Mouse (Mus musculus) spleen, postnatal 14 days (tissue): Measurements from ENCODE around the gene Hip1r.
"Not testable (repeated sequence)": the region's sequence is repeated elsewhere in the genome, so short reads cannot be mapped to it uniquely, and the experiment has no call there.

Experiments used
- DNase-seq, 2 experiments: peaks; one replicate each; pipeline ENCODE4 v3.0.0; 2021 to 2022; ENCODE audit warnings: low spot score in 2 of 2

Gene Hip1r

DNA sequence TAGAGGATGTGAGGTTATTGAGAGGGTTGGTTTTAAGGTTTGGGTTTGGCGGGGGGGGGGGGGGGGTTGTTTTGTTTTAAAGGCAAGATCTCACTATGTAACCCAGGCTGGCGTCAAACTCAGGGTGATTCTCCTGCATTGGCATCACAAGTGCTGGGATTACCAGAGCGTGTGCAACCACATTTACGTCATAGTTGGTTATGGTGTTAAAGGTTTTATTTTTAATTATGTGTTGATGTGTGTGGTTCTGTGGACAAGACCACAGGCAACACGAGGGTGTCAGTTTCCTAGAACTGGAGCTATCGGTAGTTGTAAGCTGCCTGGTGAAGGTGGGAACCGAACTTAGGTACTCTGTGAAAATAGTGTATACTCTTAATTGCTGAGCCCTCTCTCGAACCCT, 62.4 kb downstream of the Hip1r start:
- DNase-seq: no peak

- DNase-seq: no peak
Measured at GRCm38 (mm10) chr5:124036341-124036740, 62.9 kb downstream of the Hip1r start.

DNA sequence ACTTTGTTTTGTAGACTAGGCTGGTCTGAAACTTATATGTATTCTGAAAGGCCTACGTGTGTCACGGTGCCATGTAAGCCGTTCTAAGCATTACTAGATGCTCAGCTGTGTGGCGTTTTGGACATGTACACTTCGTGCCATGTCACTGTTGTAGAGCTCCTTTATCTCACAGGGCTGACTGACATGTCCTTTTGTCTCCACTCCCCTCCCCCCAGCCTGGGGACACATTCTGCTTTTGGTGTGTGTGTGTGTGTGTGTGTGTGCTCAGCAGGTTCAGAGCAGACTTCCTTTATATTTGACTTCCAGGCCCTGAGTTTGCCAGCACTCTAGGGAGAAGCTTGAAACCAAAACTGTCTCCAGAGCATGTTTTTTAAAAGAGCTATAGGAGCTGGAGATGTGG, 63.4 kb downstream of the Hip1r start:
- no peak for DNase-seq

DNA sequence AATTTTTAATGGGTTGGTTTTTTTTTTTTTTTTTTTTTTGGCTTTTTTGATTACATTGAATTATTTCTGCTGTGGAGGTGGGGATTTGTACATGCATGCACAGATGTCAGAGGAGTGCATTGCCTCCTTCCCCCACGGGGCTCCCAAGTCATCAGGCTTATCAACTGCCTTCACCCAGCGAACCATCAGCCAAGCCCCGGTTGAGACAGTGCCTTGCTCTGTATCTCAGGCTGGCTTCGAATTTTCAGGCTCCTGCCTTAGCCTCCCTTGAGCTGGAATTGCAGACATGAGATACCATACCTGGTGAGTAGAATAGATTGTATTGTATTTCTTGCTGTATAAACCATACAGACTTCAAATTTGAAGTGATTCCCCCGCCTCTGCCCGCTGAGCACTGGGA, 66.2 kb downstream of the Hip1r start:
- DNase-seq: no peak

DNA sequence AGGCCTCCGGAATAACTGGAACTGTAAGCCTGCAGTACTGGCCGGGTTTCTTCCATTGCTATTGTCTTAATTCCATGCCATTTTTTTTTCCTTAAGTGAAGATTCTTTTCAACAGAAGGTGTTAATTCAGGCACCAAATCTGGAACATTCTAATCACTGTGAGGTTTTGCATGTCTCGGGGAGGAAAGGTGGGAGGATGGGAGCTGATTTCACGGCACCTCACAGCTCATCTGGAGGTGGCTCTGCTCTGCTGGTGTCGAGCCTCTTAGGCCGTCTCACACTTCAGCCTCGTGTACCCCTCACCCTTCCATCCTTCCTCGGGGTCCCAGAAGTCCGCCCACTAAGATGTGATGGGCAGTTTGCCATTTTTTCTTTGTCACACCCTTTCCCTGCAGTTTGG, 67.7 kb downstream of the Hip1r start:
- no peak for DNase-seq

DNA sequence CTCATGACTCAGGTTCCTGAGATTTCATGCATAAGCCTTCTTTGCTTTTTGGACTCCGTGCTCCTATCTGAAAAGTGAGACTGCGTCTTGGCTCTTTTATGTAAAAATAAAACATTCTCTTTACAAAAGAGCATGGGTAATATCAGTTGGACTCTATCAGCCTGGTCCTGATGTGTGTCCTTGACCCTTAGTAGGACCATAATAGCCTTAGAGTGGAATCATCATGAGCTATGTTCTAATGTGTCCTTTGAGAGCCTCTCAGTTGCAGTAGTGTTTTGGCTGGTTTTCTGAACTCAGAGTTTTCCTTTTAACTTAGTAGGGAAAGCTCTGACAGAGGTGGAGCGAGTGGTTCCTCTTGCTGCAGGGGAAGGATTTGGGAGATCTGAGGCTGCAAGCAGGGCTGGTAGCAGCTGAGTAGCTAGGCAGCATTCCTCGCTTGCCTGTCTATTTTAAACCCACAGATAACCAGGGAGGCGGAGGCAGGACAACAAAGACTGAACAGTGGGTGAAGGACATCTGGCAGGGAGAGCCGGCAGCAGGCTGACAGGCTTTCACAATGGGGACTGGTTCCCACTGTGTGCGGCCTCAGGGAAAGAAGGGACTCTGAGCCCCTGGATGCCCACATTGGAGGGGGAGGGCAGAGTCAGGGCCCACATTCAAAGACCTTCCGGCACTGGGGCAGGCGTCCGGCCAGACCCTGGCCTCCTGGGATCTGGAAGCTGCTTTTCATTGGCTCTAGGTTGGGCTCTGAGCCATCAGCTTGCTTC, 70.0 kb downstream of the Hip1r start:
- DNase-seq: no peak

- DNase-seq: no peak
Measured at GRCm38 (mm10) chr5:124043999-124044398, 70.6 kb downstream of the Hip1r start.

- no peak for DNase-seq
Measured at GRCm38 (mm10) chr5:124045453-124046010, 72.1 kb downstream of the Hip1r start.

- no peak for DNase-seq
Measured at GRCm38 (mm10) chr5:124046741-124047401, 73.4 kb downstream of the Hip1r start.

DNA sequence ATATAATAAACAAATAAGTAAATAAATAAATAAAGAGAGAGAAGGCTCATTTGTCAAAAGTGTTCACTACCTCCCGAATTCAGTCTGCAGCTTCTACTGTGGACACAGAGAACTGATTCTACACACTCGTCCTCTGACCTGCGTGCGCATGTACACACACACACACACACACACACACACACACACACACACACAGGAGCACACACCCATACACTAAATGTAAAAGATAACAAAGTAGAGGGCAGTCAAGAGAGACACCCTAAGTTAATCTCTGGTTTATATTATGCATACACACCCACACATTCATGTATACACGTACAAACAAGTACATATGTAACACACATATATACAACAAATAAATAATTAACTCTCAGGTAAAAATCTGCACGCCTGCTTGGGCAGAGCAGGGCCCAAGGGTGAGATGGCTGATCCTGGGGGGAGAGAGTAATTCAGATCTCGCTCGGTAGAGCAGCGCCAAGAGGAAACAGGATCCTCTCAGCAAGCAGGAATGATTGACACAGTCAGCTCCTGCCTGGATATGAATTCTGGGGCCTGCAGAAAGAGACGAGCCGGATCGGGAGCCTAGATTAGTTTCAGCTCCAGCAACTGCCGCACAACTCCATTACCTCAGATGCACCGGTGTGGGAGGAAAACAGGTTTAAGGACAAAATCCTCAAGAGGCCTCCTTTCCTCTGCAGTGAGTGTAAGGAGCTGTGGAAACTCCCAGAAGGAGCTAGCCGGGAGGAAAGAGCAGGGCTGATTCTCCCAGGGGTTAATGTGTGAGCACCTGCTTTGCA, 76.0 kb downstream of the Hip1r start:
- DNase-seq: no peak

DNA sequence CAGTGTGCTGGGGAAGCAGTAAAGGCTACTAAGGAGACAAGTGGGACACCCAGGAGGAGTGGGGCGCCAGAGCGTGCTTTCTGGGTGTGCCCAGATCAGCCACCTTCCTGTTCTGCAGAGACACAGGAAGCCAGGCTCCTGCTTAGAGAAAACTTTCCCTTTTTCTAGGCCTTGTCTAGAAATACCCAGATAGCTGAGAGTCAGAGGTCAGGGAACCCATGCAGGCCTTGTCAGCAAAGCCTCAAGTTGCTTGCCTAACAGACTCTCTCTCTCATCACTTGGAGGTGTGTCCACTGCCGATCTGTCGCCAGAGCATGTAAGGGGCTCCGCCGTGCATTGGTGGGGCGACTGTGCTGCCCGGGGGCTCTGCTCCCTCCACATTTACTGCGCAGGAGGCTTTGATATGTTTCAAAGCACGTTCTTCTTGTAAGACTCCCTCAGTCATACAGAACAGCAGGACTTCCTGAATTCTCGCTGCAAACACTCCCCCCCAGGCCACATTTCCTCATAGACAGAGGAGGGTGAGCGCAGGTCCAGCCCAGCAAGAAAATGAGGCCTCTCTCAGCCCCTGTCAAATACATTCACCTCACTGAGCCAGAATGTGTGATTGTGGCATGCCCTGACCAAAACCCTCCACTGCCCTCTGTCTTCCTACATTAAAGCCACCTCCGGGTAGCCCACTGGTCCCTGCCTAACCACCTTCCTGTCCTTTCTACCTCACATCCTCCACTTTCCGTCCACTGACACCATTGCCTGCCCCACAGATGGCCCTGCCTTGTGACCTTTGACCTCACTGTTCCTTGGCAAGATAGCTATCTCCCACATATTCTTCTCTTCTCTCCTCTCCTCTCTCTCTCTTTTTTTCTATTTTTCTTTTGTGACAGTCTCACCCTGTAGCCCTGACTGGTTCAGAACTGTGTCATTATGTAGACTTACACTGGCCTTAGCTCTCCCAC, 76.9 kb downstream of the Hip1r start:
- no peak for DNase-seq

DNA sequence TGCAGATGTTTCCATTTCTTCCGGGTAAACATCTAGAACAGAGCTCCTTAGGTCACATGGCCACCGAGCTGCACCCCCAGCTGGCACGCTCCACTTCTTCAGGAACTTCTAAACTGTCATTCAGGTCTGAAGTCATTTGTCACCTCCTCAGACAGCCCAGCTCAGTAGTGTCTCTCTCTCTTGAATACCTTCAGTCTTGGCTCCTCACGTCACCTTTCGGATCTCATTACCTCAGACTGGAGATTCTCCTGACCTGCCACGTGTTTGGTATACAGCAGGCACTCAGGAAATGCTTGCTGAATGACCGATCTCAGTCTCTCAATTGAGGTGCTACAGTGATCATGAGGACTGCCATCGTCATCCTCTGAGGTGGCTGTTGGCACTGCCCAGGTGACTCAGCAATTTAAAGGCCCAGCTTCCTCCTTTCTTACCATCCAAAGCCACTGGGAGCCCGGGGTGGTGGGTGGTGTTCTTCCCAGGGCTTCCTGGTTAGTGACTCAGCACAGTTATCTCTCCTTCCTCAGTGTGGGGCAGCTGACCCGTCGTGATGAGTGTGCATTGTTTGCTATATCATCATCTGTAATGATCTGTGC, 78.6 kb downstream of the Hip1r start:
- peak; percentile 36 for DNase-seq

GRCm38 (mm10) chr5:124052641-124053040, 79.2 kb downstream of the Hip1r start:
- DNase-seq: not testable (repeated sequence)
